Mouse (Mus musculus) limb, embryonic 10.5 days (tissue): Measurements from ENCODE around the gene Olfr652. TPM values are rescaled to one million over a fixed set of nuclear protein-coding genes. Genes with fewer than 3 reads are reported as not detected.

ENCODE experiments used
- polyA plus RNA-seq: library from polyadenylated mRNA; unstranded; fragments of >200 nt; fragmentation: Nextera tagmentation; extraction: Ambion mirVana; gene quantifications from 2 replicates; pipeline ENCODE4 v1.2.1, GENCODE M21; 2016

The Olfr652 gene
- polyA plus RNA-seq, 1 experiment from 2014 or later = not detected

Other genes starting within 250 kb of the Olfr652 start
- 1.7 and 2.3 TPM in 2 replicates for gene Trim12a, start 245.4 kb upstream of the Olfr652 start, polyA plus RNA-seq
- gene Trim34b, start 231.4 kb upstream of the Olfr652 start, polyA plus RNA-seq = not detected in 2 replicates
- 0.79 and 1.1 TPM in 2 replicates for gene Trim12c, start 207.5 kb upstream of the Olfr652 start, polyA plus RNA-seq
- 0.05 and 0.09 TPM in 2 replicates for gene Trim30b, start 191.0 kb upstream of the Olfr652 start, polyA plus RNA-seq
- not detected in 2 replicates for gene Trim30c, start 160.1 kb upstream of the Olfr652 start, polyA plus RNA-seq
- gene Trim30a, start 95.7 kb upstream of the Olfr652 start, polyA plus RNA-seq = 0.33 and 0.39 TPM in 2 replicates
- 0.11 TPM in 1 of 2 replicates, not detected in the other for gene Trim30d, start 53.1 kb upstream of the Olfr652 start, polyA plus RNA-seq
- not detected in 2 replicates for gene Olfr651, start 10.8 kb upstream of the Olfr652 start, polyA plus RNA-seq
- gene Olfr653, start 16.4 kb downstream of the Olfr652 start, polyA plus RNA-seq = not detected in 2 replicates
- gene Olfr654, start 26.1 kb downstream of the Olfr652 start, polyA plus RNA-seq = not detected in 2 replicates
- not detected in 2 replicates for gene Olfr655, start 40.9 kb downstream of the Olfr652 start, polyA plus RNA-seq
- not detected in 2 replicates for gene Olfr656, start 53.1 kb downstream of the Olfr652 start, polyA plus RNA-seq
- not detected in 2 replicates for gene Olfr657, start 63.9 kb downstream of the Olfr652 start, polyA plus RNA-seq
- not detected in 2 replicates for gene Olfr658, start 86.4 kb downstream of the Olfr652 start, polyA plus RNA-seq
- not detected in 2 replicates for gene Olfr659, start 105.9 kb downstream of the Olfr652 start, polyA plus RNA-seq
- not detected in 2 replicates for gene Olfr661, start 125.6 kb downstream of the Olfr652 start, polyA plus RNA-seq
- not detected in 2 replicates for gene Usp17le, start 216.6 kb downstream of the Olfr652 start, polyA plus RNA-seq